Mouse (Mus musculus) erythroid progenitor cell, adult 5-6 weeks (primary cell): Measurements from ENCODE around the gene Cfap299. TPM values are rescaled to one million over a fixed set of nuclear protein-coding genes. Genes with fewer than 3 reads are reported as not detected.

ENCODE experiments used
- ATAC-seq: replicated peaks from 2 replicates; pipeline ENCODE4 v1.8.0; 2016; ENCODE audit warnings: moderate number of reproducible peaks, mild to moderate bottlenecking, moderate TSS enrichment, inconsistent platforms; ENCODE audit not compliant: poor library complexity, low FRiP score, severe bottlenecking
- total RNA-seq, 2 experiments: library from RNA; stranded (forward) in 1 of 2; stranded (reverse) in 1 of 2; fragments of 150-400 nt in 1 of 2; fragments of 186-747, 209-891 nt in 1 of 2; gene quantifications; 2 replicates each; pipeline versions ENCODE4 v1.2.3 to v1.2.4; 2015 to 2017; ENCODE audit warnings: low replicate concordance in 2 of 2

Cfap299 gene
- total RNA-seq, 2 experiments from 2014 or later = not detected

DNA sequence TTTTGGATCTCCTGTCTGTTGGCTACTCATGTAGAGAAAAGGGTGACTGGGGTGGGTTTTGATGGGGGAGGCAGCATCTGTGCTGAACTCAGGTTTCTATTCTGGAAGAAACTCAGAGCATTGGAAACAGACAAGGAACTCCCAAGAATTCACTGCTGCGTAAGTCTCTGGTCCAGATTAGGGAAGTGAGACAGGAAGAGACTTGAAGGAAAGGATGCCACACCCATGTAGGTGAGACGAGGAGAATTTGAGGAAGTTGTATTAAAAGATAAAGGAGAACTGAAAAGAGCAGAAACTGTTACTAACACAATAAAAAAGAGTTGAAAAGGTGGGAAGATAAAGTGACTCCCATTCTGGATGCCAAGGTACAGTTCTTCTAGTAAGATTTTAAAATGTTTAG lies 249.3 kb downstream of the Cfap299 start:
- no peak for ATAC-seq

DNA sequence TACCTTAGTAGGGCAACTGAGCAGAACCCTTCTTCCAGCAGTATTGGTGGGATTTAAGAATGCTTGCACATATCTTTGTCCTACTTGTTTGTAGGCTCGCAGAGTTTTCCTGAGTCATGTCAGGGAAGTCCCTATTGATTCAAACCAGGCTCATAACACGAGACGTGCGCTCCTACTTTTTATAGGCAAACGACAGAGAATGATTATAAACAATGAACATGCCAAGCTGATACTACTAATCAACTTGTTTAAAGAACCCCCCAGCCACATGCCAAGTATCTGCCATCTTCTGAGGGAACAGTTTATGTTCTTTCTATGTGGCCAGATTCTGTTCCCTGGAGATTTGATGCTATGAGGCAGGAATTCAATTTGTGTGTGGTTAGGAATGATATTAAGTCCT lies 251.7 kb downstream of the Cfap299 start:
- no peak for ATAC-seq

DNA sequence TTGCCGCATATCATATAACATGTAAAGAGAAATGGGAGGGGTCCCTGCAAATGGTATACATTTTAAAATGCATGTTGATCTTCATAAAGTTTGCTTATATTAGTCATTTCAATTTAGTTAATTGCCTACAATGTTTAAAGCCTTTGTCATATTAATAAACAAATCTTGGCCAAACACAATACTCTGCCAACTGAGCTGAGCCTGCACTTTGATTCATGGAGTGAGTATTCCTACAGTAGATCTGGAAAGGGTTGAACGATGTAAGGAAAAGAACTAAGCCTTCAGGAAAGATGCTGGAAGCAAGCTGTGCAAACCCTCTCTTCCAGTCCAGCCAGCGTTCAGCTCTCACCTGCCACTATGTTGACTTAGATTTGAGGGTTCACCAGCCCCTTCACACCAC lies 252.9 kb downstream of the Cfap299 start:
- no peak for ATAC-seq

DNA sequence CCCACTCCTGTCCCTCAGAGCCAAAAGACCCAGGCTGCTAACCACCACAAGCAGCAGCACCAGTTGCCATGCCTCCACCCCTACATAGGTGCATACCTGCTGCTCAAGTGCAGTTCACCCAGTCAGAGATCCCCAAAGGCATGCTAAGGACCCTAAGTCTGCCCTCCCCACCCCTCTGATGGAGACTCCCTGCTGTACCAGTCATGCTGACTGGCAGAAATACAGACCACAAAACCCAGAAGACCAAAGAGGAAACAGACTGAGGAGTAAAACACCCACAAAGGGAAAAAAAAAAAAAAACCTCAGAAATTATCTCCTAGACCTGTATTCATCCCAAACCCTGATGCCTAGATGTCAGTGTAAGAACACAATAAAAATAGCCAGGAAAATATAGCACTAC lies 256.8 kb downstream of the Cfap299 start:
- no peak for ATAC-seq

- no peak for ATAC-seq
Measured at GRCm38 (mm10) chr5:98613511-98613910, 284.4 kb downstream of the Cfap299 start.

DNA sequence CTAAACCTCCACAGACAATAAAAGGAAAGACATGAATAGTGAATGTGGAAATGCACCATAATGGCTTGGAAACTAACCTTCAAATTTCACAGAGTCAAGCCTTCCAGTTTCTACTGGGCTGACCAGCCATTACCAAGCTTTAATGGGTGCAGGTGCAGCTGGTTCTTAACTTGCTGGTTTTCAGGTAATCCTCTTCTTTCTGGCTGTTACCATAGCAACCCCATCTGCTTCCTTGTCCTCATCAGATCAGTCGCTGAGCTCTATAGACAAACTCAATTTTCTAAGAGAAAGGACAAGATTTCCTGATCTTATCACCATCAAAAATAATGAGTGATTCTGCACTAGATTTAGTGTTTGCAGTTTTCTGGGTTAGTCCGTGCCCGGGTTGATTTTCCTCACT lies 287.8 kb downstream of the Cfap299 start:
- ATAC-seq = no peak

GRCm38 (mm10) chr5:98617416-98617815 lies 288.3 kb downstream of the Cfap299 start:
- no peak for ATAC-seq

DNA sequence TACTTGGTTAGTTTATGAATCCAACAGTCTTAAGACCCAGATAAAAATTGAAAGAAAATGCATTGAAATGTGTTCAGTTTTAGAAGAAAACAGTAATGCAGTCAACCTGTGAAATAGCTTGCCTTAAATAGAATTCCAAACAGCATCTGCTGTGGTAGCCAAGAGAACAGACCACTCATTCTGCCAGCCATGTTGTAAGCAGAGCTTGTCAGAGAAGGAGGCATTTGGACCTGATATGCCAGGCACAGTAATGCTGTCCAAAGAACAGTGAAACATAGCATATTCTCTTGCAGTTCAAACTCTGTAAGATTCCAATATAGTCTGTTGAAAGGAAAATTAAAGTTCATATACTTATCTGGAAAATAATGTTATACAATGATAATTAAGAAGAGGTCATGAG lies 321.2 kb downstream of the Cfap299 start:
- no peak for ATAC-seq

DNA sequence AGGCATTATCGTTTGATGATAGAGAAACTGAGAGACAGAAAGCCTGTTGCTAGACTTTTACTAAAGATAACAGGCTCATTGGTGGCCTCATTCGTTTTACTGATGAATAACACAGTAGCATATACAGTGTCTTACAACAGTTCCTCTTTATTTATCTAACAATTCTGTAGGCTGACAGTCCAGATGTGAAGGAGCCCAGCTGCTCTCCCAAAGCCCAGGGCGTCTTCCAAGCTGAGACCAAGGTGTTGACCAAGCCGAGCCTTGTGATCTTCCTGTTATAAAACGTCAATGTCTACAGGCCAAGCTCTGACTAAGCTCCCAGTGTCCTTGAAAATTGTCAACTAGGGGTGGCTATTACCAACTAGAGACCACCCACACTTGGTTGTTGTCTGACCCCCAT lies 321.9 kb downstream of the Cfap299 start:
- ATAC-seq = no peak

GRCm38 (mm10) chr5:98688254-98688653 lies 359.1 kb downstream of the Cfap299 start:
- ATAC-seq = no peak

DNA sequence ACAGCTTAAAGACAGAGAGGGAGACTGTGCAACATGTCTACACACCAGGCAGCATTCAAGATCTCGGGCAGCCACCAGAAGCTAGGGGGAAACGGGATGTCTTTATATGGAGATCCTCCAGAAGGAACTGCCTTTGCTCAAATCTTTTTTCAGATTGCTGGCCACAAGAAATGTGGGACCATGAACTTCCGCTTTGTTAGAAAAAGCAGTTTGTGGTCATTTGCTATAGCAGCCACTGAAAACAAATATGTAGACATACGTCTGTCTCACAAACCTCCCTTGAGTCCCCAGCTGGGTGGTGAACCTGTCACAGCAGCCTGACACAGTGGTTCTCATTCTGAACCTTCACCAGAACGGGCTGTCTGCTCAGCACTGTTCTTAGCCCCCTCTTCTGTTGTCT lies 363.0 kb downstream of the Cfap299 start:
- ATAC-seq = no peak

DNA sequence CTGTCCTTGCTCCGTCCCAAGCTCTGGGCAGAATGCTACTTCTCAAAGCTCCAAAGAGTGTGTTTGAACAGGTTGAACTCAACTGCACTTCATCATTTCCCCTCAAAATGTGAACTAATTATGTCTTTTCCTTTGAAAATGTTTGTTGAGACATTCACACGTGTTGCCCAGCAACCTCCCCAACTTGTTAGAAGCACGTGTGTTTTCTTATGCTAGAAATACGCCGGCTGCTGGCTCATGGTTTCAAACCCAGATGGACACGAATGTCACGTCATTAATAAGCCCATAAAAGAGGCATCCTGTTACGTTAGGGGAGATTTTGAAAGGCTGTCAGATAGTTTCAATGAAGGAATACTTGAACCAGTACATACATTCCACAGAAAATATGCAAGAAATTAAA lies 367.2 kb downstream of the Cfap299 start:
- ATAC-seq = no peak

GRCm38 (mm10) chr5:98703963-98704362 lies 374.9 kb downstream of the Cfap299 start:
- ATAC-seq = no peak

DNA sequence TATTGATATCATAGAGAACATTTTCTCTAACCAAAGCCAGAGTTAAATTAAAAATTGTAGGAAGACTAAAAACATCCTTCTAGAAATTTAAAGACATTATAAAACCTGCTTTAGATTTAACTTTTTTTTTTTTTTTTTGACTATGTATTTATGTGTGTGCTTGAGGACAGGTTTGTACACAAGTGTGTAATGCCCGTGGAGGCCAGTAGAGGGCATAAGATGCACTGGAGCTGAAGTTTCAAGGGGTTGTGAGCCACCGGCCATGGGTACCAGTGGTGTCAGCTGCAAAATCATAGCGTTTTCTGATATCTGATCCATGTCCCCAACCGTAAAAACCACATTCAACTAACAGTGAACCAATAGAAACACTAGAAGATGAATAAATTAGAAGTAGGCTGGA lies 377.5 kb downstream of the Cfap299 start:
- no peak for ATAC-seq

- no peak for ATAC-seq
Measured at GRCm38 (mm10) chr5:98715392-98715791, 386.3 kb downstream of the Cfap299 start.

GRCm38 (mm10) chr5:98732157-98733009 lies 403.3 kb downstream of the Cfap299 start:
- ATAC-seq = no peak

DNA sequence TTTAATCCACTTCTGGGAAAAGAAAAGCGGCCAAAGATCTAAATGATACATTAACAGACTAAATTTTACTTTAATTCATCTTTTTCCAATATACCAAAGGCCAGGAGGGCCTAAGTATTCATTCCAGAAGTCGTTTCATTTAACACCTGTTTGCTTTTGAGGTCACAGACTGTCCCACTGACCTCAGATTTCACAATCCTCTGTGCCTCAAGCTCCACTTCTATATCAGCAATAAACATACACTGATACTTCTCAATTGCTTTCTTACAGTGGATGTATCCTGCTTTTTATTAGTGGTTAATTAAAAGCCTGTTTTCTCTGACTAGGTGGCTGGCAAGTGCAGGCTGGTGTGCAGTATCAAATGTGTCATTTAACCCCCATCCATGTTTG lies 403.9 kb downstream of the Cfap299 start:
- ATAC-seq = no peak

GRCm38 (mm10) chr5:98761858-98762652 lies 433.0 kb downstream of the Cfap299 start:
- no peak for ATAC-seq

GRCm38 (mm10) chr5:98778588-98778987 lies 449.5 kb downstream of the Cfap299 start:
- ATAC-seq = no peak

- no peak for ATAC-seq
Measured at GRCm38 (mm10) chr5:98782066-98782465, 453.0 kb downstream of the Cfap299 start.

DNA sequence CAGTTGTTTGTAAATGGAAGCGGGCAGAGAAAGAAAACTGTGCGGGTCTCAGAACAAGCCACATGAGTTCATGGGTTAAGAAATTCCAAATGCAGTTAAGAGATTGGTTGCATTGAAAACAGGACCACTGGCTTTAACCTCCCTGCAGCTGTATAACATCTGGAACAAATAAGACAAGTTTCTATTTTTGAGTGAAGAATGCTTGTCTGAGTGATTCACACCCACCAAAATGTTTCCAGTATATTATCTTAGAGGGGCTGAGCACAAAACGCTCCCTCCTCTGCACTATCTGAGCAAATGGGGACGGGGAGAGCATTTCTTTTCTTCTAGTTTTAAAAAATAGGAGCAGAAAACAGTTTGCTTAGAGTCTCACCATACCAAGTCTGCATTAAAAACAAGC lies 458.6 kb downstream of the Cfap299 start:
- ATAC-seq = no peak
